Mouse (Mus musculus) spleen, postnatal 4 days (tissue): ENCODE results near the gene Prkcsh.

Experiments used
- DNase-seq, 2 experiments: peaks; one replicate each; pipeline ENCODE4 v3.0.0; 2022; ENCODE audit warnings: low spot score in 2 of 2

Prkcsh gene

DNA sequence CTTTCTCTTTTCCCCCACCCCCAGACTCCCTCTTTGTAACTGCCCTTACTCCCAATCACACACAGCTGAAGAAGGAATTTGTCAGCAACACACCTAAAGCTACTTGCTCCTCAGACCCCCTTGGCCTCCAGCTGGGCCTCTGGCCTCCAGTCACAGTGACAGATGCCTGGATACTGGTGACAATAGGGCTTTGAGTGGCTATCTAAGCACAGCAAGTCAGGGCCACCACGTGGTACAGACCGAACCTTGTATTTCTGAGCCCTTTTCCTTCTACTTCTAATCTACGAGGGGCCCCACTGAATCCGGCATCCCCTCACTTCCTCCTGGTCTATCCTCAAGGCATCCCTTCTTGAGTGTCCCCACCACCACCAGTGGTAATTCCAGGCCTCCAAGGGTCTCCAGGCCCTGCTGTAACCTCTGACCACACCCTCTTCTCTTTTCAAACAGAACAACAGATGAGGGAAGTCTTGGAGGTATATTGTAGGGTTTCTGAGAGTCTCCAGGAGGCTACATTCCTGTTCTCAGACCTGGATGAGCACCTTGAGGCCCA is 47.2 kb downstream of the Prkcsh start:
- no peak for DNase-seq

GRCm38 (mm10) chr9:22050351-22050889 is 47.8 kb downstream of the Prkcsh start:
- DNase-seq: peak; percentile 70 to 81

- peak in 1 of 2 experiments; percentile 66 for DNase-seq
These were observed 48.8 kb downstream of the Prkcsh start for GRCm38 (mm10) chr9:22051161-22051957.

DNA sequence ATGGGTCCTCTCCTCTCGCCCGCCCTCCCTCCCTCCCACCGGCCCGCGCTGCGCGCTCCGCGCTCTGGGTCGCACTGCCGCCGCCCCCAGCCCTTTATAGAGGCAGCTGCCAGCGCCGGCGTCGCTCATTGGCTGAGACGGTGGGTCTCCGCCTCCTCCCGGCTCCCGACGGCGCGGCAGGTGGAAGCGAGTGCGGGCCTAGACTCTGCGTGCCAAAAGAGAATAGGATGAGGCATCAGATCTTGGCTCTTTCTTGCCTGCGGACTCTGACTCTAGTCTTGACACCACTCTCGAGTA is 49.3 kb downstream of the Prkcsh start, which contains the start of gene Elavl3:
Gene Elavl3 (minus strand): TSS at position 66 of the 297 bp plus-strand sequence.
- DNase-seq: no peak

DNA sequence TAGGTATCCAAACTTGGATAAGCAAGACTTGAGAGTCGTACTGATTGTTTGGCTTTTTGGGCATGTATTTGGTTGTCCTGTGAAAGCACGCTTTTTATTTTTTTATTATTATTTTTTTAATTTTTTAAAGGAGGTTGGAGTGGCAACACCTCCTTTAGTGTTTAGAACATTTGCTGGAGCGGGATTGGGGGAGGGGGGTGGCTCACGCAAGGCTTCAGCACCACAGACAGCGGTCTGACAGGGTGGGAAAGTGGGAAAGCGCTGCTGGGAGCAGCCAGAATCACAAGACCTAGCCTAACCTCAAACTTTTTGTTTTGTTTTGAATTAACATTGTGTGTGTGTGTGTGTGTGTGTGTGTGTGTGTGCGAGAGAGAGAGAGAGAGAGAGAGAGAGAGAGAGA is 51.1 kb downstream of the Prkcsh start:
- no peak for DNase-seq

DNA sequence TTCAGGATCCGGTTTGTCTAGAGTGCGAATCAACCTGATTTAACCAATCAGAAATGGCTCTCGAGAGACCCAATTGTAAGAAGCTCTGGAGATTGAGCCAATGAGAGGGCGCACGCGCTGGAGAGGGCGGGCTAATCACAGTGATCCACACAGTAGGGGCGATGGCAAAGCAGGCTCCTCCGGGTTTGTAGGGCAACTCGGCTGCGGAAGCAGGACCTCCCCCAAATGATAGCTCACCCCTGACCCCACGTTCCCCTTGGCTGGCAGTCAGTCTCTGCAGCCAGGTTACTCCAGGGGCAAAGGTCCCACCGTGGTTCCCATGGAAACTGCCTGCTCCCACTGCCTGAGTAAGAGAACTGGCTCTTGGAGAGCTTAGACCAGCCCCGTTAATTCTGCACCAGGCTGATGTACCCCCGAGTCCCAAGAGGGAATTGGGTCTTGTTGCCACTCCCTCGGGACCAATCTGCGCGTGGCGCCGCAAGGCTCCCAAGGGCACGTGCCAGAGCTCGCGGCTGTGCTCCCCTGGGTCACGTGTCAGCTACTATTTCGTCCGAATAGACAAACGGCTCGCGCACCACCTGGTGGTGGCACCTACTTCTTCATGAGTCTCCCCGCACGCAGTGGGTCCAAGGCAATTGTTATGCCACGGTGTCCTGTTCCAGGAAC is 51.9 kb downstream of the Prkcsh start:
- peak; percentile 75 to 86 for DNase-seq

DNA sequence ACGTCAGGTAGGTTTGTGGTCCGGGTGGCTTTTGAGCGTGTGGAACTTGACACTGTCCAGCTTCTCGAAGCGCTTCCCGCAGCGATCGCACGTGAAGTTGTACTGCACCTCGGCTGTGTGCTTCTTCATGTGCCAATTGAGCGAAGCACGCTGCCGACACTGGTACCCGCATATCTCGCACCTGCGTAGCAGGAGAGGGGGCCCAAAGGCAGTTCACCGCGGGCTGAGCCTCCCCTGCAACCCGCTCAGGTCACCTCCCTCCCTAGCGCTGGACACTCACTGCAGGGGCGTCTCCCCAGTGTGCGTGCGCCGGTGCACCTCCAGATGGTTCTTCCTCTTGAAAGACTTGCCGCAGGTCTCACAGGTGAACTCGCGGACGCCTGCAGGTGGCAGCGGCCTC is 53.1 kb downstream of the Prkcsh start:
- peak in 1 of 2 experiments; percentile 62 for DNase-seq

- no peak for DNase-seq
These were observed 53.8 kb downstream of the Prkcsh start for GRCm38 (mm10) chr9:22056303-22056910.

DNA sequence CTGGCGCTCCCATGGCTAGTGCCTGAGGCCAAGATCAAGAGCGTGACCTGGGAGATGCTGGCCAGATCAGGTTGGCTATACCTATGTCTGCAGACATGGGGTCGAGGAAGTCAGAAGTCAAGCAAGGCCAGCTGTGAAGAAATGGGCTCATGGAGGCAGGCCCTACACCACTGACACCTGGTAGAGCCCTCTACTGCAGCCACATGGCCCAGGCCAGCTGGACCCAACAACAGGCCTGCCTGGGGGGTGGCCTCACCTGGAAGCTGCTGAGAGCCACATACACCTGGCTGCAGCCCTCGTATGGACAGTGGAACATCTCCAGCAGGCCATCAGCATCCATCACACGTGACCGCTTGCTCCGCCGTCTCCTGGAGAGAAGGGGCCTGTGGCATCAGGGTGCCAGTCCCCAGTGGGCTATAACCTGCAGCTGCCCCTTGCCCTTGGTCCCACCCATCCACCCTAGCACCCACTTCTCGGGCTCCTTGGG is 54.5 kb downstream of the Prkcsh start:
- no peak for DNase-seq

DNA sequence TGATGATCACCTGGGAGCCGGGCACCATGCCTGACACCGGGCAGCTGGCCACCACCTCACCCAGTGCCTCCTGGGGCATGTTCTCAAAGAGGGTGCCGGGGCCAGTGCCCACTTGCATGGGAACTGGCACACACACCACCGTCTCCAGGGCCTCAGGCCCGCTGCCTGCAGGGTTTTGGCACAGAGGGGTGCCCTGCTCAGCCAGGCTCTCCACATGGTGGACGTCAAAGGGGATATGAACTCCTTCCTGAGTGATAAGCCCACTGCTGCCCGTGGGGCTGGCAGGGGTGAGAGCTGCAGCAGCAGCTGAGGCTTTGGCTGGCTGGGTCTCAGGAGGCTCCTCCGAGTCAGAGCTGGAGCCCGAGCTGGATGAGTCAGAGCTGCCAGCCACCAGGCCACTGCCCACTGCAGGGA is 55.4 kb downstream of the Prkcsh start:
- DNase-seq: no peak

DNA sequence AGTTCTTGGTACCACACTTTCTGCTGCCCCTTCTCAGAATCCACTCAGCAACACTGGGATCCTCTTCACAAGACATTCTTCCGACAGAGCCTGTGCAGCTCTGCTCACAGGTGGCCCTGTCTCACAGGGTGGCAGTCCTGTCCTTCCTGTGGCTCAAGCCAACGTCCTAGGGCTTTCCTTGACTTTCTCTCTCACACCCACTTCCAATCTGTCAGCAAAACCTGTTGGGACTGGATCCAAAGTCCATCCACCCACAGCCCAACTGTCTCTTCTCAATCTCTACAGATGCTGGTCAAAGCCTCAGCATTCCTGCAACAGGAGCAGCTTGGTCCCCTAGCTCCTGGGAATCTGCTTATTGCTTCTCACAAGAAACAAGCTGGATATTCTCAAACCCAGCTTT is 58.7 kb downstream of the Prkcsh start:
- no peak for DNase-seq
